Mouse (Mus musculus): ENCODE data around the gene Trpc1. TPM values are rescaled to one million over a fixed set of nuclear protein-coding genes. Genes with fewer than 3 reads are reported as not detected.

Trpc1 gene
- polyA plus RNA-seq (2014; fragmentation: Nextera tagmentation; extraction: Ambion mirVana) = 2.0 TPM in 2 replicates

DNA sequence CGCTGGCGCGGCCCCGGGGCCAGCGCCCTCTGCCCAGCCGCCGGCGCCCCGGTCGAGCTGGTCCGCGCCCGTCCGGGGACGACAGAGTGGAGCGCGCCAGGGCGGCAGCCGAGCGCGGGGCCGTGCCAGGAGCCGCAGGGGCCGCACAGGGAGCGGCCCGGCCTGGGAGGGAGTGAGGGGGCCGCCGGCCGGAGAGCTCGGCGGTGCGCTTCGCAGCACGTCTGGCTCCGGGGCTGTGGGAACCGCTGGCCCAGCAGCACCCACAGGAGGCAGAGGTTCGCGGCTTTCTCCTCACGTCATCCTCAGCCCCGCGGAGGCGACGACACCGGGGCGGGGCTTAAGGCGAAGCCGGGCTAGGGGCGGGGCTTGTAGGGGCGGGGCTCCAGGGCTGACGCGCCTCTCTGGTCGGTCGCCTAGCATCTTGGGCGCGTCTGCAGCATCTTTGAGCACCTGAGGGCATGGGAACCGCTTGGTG lies at the start of gene Trpc1:
TSS of gene Trpc1 (minus strand) at position 339 of the 475 bp plus-strand sequence.
- Histone ChIP-seq H3K36me3 (replicated peaks; ENCODE audit: control insufficient read depth, insufficient read depth, low read depth, low read length) (no peaks in the 10 kb centered on the region), H3K4me2 (ENCODE audit: low read depth, low read length) (peak within 1 kb of the TSS; percentile 99), H3K4me3 (ENCODE audit: low read depth, low read length) (peak within 1 kb of the TSS; percentile 90), H3K27me3 (ENCODE audit: control insufficient read depth, insufficient read depth, low read length) (peaks cover 7% of the 10 kb centered on the region; the same call in 1 of the 2 replicates), H3K9me3 (replicated peaks; ENCODE audit: control insufficient read depth, low read length) (no peaks in the 10 kb centered on the region), H3K9ac (replicated peaks; ENCODE audit: low read length) (peak within 1 kb of the TSS; percentile 78), H3K4me1 (ENCODE audit: control insufficient read depth, insufficient read depth, low read length) (no peaks in the 10 kb centered on the region), H3K27ac (replicated peaks; ENCODE audit: low read depth, low read length) (no peak within 1 kb of the TSS)
- DNase-seq (ENCODE audit: low spot score) (peak; percentile 91), ATAC-seq (replicated peaks; ENCODE audit: insufficient number of reproducible peaks, low FRiP score, low TSS enrichment, low read depth) (peak; percentile 96)
- WGBS = 1% methylated on average over 39 of the region's 56 CpGs

DNA sequence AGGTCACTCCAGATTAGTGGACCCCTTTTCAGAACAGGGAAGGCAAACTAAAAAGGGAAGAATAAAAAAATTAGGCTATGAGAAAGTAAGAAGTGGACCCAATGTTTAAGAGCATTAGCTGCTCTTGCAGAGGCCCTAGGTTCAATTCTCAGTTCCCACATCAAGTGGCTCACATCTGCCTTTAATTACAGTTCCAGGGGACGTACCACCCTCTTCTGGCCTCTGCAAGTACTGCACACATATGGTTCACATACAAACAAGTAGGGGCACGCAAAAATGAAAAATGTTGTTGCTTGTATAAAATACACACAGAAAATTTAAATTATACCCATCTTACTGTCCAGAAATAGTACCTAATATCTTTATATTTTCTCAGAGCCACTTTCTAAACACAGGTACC lies 46.1 kb upstream of the Trpc1 start:
- ATAC-seq (replicated peaks; ENCODE audit: insufficient number of reproducible peaks, low FRiP score, low TSS enrichment, low read depth) = no peak
- no peak for DNase-seq (ENCODE audit: low spot score)

DNA sequence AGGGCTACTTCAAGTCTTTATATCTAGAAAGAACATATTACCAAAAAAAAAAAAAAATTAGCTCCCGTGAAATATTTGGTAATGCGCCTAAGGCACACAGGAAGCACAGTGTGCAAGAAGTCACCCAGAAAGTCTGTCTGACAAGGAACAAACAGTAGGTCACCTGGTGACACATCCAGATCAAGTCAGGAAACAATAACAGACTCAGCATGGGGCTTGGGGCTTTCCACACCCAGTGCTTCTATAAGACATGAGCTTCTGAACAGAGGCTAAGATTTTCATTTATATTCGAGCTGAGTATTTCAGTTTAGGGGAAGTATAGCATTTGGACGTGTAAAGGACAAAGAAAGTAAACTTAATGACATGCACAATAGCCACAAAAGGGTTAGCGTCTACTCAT lies 45.7 kb upstream of the Trpc1 start:
- no peak overlapping the region for H3K4me3 ChIP-seq (ENCODE audit: low read depth, low read length)

More for the DNA sequence above, 46.1 kb upstream of the Trpc1 start:
- H3K27me3 ChIP-seq (ENCODE audit: control insufficient read depth, insufficient read depth, low read length) = no peaks in the 10 kb centered on the region
- 93% methylated on average over 2 of the region's 2 CpGs for WGBS
- no peaks in the 10 kb centered on the region for H3K4me1 ChIP-seq (ENCODE audit: control insufficient read depth, insufficient read depth, low read length)
- no peaks in the 10 kb centered on the region for H3K9me3 ChIP-seq (replicated peaks; ENCODE audit: control insufficient read depth, low read length)
- no peak overlapping the region for H3K27ac ChIP-seq (replicated peaks; ENCODE audit: low read depth, low read length)
- no peaks in the 10 kb centered on the region for H3K36me3 ChIP-seq (replicated peaks; ENCODE audit: control insufficient read depth, insufficient read depth, low read depth, low read length)
- no peak overlapping the region for H3K9ac ChIP-seq (replicated peaks; ENCODE audit: low read length)
- no peak overlapping the region for H3K4me3 ChIP-seq (ENCODE audit: low read depth, low read length)
- H3K4me2 ChIP-seq (ENCODE audit: low read depth, low read length) = no peak overlapping the region

GRCm38 (mm10) chr9:95795077-95795784 lies 45.1 kb upstream of the Trpc1 start:
- DNase-seq (ENCODE audit: low spot score) (no peak), ATAC-seq (replicated peaks; ENCODE audit: insufficient number of reproducible peaks, low FRiP score, low TSS enrichment, low read depth) (no peak)
- H3K4me3 ChIP-seq (ENCODE audit: low read depth, low read length) = no peak overlapping the region
- H3K4me1 ChIP-seq (ENCODE audit: control insufficient read depth, insufficient read depth, low read length) = no peaks in the 10 kb centered on the region
- no peak overlapping the region for H3K9ac ChIP-seq (replicated peaks; ENCODE audit: low read length)
- no peaks in the 10 kb centered on the region for H3K36me3 ChIP-seq (replicated peaks; ENCODE audit: control insufficient read depth, insufficient read depth, low read depth, low read length)
- no peak overlapping the region for H3K27ac ChIP-seq (replicated peaks; ENCODE audit: low read depth, low read length)
- no peak overlapping the region for H3K4me2 ChIP-seq (ENCODE audit: low read depth, low read length)
- no peaks in the 10 kb centered on the region for H3K27me3 ChIP-seq (ENCODE audit: control insufficient read depth, insufficient read depth, low read length)
- 88% methylated on average over 2 of the region's 2 CpGs for whole genome bisulfite sequencing
- H3K9me3 ChIP-seq (replicated peaks; ENCODE audit: control insufficient read depth, low read length) = no peaks in the 10 kb centered on the region

More for the DNA sequence above, 45.7 kb upstream of the Trpc1 start:
- DNase-seq (ENCODE audit: low spot score) = no peak
- Histone ChIP-seq H3K9ac (replicated peaks; ENCODE audit: low read length) (no peak overlapping the region), H3K27me3 (ENCODE audit: control insufficient read depth, insufficient read depth, low read length) (no peaks in the 10 kb centered on the region), H3K4me1 (ENCODE audit: control insufficient read depth, insufficient read depth, low read length) (no peaks in the 10 kb centered on the region), H3K4me2 (ENCODE audit: low read depth, low read length) (no peak overlapping the region), H3K27ac (replicated peaks; ENCODE audit: low read depth, low read length) (no peak overlapping the region), H3K9me3 (replicated peaks; ENCODE audit: control insufficient read depth, low read length) (no peaks in the 10 kb centered on the region), H3K36me3 (replicated peaks; ENCODE audit: control insufficient read depth, insufficient read depth, low read depth, low read length) (no peaks in the 10 kb centered on the region)
- ATAC-seq (replicated peaks; ENCODE audit: insufficient number of reproducible peaks, low FRiP score, low TSS enrichment, low read depth) = no peak
- 80% methylated on average over 5 of the region's 5 CpGs for WGBS

DNA sequence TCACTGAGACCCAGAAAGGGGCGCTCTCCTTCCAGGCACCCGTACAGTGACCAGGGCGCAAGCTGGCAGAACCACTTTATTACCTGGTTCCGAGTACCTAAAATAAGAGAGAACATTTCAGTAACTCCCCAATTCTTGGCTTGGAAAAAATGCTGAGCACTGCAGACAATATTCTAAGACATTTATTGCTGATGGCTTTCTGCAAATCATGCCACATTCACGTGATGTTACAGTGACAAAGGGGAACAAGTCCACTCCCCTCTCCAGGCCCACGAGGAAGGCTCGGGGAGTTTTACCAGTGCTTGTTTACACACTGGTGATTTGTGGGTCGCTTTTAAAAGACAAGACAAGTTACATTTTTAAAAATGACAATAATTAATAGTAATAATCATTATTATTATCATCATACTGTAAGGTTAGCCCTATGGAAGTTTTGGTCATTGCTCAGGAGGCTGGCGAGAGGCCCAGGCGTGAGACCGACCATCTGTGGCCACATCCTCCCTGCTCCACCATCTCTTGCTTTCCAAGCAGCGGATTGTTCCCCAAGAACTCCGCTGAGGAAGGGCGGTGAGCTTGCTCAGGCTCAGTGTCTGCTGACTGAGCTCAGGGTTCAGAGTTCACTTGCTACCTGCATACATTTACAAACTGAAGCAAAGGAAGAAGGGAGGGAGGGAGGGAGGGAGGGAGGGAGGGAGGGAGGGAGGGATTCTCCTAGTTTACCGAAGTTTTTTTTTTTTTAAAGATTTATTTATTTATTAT lies 44.0 kb upstream of the Trpc1 start:
- WGBS = 89% methylated on average over 15 of the region's 15 CpGs
- DNase-seq (ENCODE audit: low spot score) = no peak
- H3K9ac ChIP-seq (replicated peaks; ENCODE audit: low read length) = no peak overlapping the region
- no peaks in the 10 kb centered on the region for H3K27me3 ChIP-seq (ENCODE audit: control insufficient read depth, insufficient read depth, low read length)
- no peak for ATAC-seq (replicated peaks; ENCODE audit: insufficient number of reproducible peaks, low FRiP score, low TSS enrichment, low read depth)
- H3K9me3 ChIP-seq (replicated peaks; ENCODE audit: control insufficient read depth, low read length) = no peaks in the 10 kb centered on the region
- H3K4me3 ChIP-seq (ENCODE audit: low read depth, low read length) = no peak overlapping the region
- H3K27ac ChIP-seq (replicated peaks; ENCODE audit: low read depth, low read length) = no peak overlapping the region
- H3K4me2 ChIP-seq (ENCODE audit: low read depth, low read length) = no peak overlapping the region
- no peaks in the 10 kb centered on the region for H3K36me3 ChIP-seq (replicated peaks; ENCODE audit: control insufficient read depth, insufficient read depth, low read depth, low read length)
- no peaks in the 10 kb centered on the region for H3K4me1 ChIP-seq (ENCODE audit: control insufficient read depth, insufficient read depth, low read length)

GRCm38 (mm10) chr9:95784888-95785511 lies 34.8 kb upstream of the Trpc1 start:
- ATAC-seq (replicated peaks; ENCODE audit: insufficient number of reproducible peaks, low FRiP score, low TSS enrichment, low read depth) (no peak), DNase-seq (ENCODE audit: low spot score) (no peak)
- 81% methylated on average over 16 of the region's 16 CpGs for WGBS
- Histone ChIP-seq H3K4me3 (ENCODE audit: low read depth, low read length) (no peak overlapping the region), H3K36me3 (replicated peaks; ENCODE audit: control insufficient read depth, insufficient read depth, low read depth, low read length) (no peaks in the 10 kb centered on the region), H3K27ac (replicated peaks; ENCODE audit: low read depth, low read length) (no peak overlapping the region), H3K9me3 (replicated peaks; ENCODE audit: control insufficient read depth, low read length) (no peaks in the 10 kb centered on the region), H3K4me1 (ENCODE audit: control insufficient read depth, insufficient read depth, low read length) (no peaks in the 10 kb centered on the region), H3K9ac (replicated peaks; ENCODE audit: low read length) (no peak overlapping the region), H3K4me2 (ENCODE audit: low read depth, low read length) (no peak overlapping the region), H3K27me3 (ENCODE audit: control insufficient read depth, insufficient read depth, low read length) (no peaks in the 10 kb centered on the region)

DNA sequence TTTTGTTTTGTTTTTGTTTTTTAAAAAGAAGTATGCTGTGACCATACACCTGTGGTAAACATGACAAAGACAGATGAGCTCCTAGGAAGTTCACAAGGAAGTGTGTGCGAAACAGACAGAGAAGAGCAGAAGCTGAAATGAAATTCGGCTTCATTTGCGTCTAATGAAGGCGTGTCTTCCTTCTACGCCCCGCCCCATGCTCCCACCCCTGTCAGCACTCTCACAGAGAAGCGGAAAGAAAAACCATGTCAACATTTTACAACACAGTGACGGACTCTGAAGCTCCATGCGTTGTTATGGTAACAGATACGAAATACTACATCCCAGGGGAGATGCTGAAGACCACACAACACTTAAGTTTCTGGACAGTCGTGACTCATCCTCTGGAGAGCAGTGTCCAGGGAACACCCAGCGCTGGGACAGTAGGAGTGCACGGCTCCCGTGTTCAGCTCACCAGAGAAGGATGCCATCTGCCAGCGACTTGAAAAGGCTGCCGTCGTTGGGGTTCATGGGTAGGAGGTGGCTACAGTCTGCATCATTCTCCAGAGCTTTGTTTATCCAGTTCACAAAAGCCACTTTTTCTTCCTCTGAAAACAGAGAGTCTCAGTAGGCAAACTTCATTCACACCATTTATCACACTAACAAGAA lies 33.6 kb upstream of the Trpc1 start:
- WGBS = 77% methylated on average over 17 of the region's 17 CpGs
- no peaks in the 10 kb centered on the region for H3K4me1 ChIP-seq (ENCODE audit: control insufficient read depth, insufficient read depth, low read length)
- H3K36me3 ChIP-seq (replicated peaks; ENCODE audit: control insufficient read depth, insufficient read depth, low read depth, low read length) = no peaks in the 10 kb centered on the region
- no peaks in the 10 kb centered on the region for H3K27me3 ChIP-seq (ENCODE audit: control insufficient read depth, insufficient read depth, low read length)
- no peak overlapping the region for H3K4me3 ChIP-seq (ENCODE audit: low read depth, low read length)
- no peaks in the 10 kb centered on the region for H3K9me3 ChIP-seq (replicated peaks; ENCODE audit: control insufficient read depth, low read length)
- no peak for ATAC-seq (replicated peaks; ENCODE audit: insufficient number of reproducible peaks, low FRiP score, low TSS enrichment, low read depth)
- no peak overlapping the region for H3K9ac ChIP-seq (replicated peaks; ENCODE audit: low read length)
- H3K4me2 ChIP-seq (ENCODE audit: low read depth, low read length) = no peak overlapping the region
- no peak for DNase-seq (ENCODE audit: low spot score)
- H3K27ac ChIP-seq (replicated peaks; ENCODE audit: low read depth, low read length) = no peak overlapping the region

All from embryonic facial prominence, embryonic 11.5 days (tissue).